Mouse (Mus musculus): ENCODE data around the gene Racgap1.

- TF ChIP-seq CTCF (IDR thresholded peaks at IDR 0.05; ENCODE audit: low read depth) (no peak), EP300 (optimal IDR thresholded peaks at IDR 0.05) (no peak)
Measured at GRCm38 (mm10) chr15:99679008-99679407, 27.6 kb upstream of the Racgap1 start.
